In the genomic region with DNA sequence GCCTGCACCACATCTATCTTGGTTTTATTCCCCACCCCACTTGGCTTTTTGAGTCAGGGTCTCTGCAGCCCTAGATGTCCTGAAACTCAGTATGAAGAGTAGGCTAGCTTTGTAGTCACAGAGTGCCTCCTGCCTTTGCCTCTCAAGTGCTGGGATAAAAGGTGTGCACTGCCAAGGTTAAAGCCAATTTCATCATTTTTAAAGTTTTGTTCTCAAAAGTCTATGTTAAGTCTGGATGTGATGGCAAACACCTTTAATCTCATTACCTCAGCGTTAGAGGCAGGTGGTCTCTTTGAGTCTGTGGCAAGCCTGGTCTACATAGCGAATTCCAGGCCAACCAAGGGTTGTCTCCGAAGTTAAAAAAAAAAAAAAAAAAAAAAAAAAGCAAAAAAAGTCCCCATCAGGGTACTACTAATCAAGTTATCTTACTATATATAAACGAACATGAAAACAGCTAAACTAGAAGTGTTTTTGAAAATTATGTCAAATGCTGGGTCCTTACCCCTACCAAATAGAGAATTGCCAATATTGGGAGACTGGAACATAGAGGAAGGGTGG, we compare ENCODE assay signal across 7 mouse cellular contexts. TPM values are rescaled to one million over a fixed set of nuclear protein-coding genes. Genes with fewer than 3 reads are reported as not detected.
DNase-seq lines count a peak whose midpoint lies in the region; ATAC-seq and TF ChIP-seq lines count a peak whose summit lies in the region.

No protein-coding gene starts in this region.

- H3K27me3 ChIP-seq in megakaryocyte, embryonic 14.5 days (replicated peaks) = no peaks in the 10 kb centered on the region
- no peaks in the 10 kb centered on the region for H3K27me3 ChIP-seq in forebrain, embryonic 12.5 days
- no peaks in the 10 kb centered on the region for H3K27me3 ChIP-seq in limb, embryonic 14.5 days (ENCODE audit: control insufficient read depth, insufficient read depth, low read length)
- no peaks in the 10 kb centered on the region for H3K27me3 ChIP-seq in stomach, postnatal 0 days (ENCODE audit: control insufficient read depth, insufficient read depth, low read length)

- no peak for TF ChIP-seq CTCF in stomach, postnatal 0 days (IDR thresholded peaks at IDR 0.05; ENCODE audit: low read depth)

- H3K9me3 ChIP-seq in megakaryocyte, embryonic 14.5 days = no peaks in the 10 kb centered on the region
- no peaks in the 10 kb centered on the region for H3K9me3 ChIP-seq in forebrain, embryonic 12.5 days
- H3K9me3 ChIP-seq in limb, embryonic 14.5 days (ENCODE audit: control insufficient read depth, low read length) = no peaks in the 10 kb centered on the region
- no peaks in the 10 kb centered on the region for H3K9me3 ChIP-seq in stomach, postnatal 0 days (ENCODE audit: control insufficient read depth, low read length)

- peak overlapping the region; percentile 87 for H3K9ac ChIP-seq in forebrain, embryonic 12.5 days
- H3K9ac ChIP-seq in limb, embryonic 14.5 days (ENCODE audit: low read depth, low read length, severe bottlenecking) = peak overlapping the region; percentile 86
- peak overlapping the region; percentile 90 for H3K9ac ChIP-seq in stomach, postnatal 0 days (ENCODE audit: low read length)

- TF ChIP-seq POLR2A in limb, embryonic 14.5 days (IDR thresholded peaks at IDR 0.05; ENCODE audit: borderline replicate concordance, extremely low read depth, insufficient read depth, insufficient read length) = no peak

- DNase-seq in limb, embryonic 14.5 days (ENCODE audit: low spot score) = no peak
- no peak for DNase-seq in stomach, postnatal 0 days (ENCODE audit: low spot score)
- no peak for DNase-seq in spleen, postnatal 10 days (ENCODE audit: low spot score in 2 of 2)
- DNase-seq in left cerebral cortex, adult 8-10 months (ENCODE audit: low spot score in 2 of 2) = no peak

- peaks cover 14% of the 10 kb centered on the region for H3K36me3 ChIP-seq in megakaryocyte, embryonic 14.5 days (replicated peaks; ENCODE audit: low read length)
- no peaks in the 10 kb centered on the region for H3K36me3 ChIP-seq in forebrain, embryonic 12.5 days (replicated peaks)
- no peaks in the 10 kb centered on the region for H3K36me3 ChIP-seq in limb, embryonic 14.5 days (ENCODE audit: control insufficient read depth, insufficient read depth, low read length)
- no peaks in the 10 kb centered on the region for H3K36me3 ChIP-seq in stomach, postnatal 0 days (ENCODE audit: control insufficient read depth, insufficient read depth, low read length)

- H3K4me2 ChIP-seq in forebrain, embryonic 12.5 days = peak overlapping the region; percentile 84
- peak overlapping the region; percentile 75 for H3K4me2 ChIP-seq in limb, embryonic 14.5 days (replicated peaks; ENCODE audit: low read depth, low read length, severe bottlenecking)
- H3K4me2 ChIP-seq in stomach, postnatal 0 days (replicated peaks; ENCODE audit: low read depth) = peak overlapping the region; percentile 78

- 65% methylated on average over 4 of the region's 4 CpGs for WGBS in forebrain, embryonic 12.5 days
- WGBS in limb, embryonic 14.5 days = 56% methylated on average over 4 of the region's 4 CpGs
- WGBS in stomach, postnatal 0 days = 40% methylated on average over 4 of the region's 4 CpGs

- H3K4me3 ChIP-seq in megakaryocyte, embryonic 14.5 days (replicated peaks) = peak overlapping the region; percentile 98
- H3K4me3 ChIP-seq in forebrain, embryonic 12.5 days (replicated peaks) = peak overlapping the region; percentile 86
- H3K4me3 ChIP-seq in limb, embryonic 14.5 days (replicated peaks; ENCODE audit: low read length) = peak overlapping the region; percentile 86
- H3K4me3 ChIP-seq in stomach, postnatal 0 days (ENCODE audit: low read depth, low read length) = peak overlapping the region; percentile 64

- H3K4me1 ChIP-seq in megakaryocyte, embryonic 14.5 days = peaks cover 55% of the 10 kb centered on the region
- peaks cover 13% of the 10 kb centered on the region for H3K4me1 ChIP-seq in forebrain, embryonic 12.5 days
- peaks cover 10% of the 10 kb centered on the region for H3K4me1 ChIP-seq in limb, embryonic 14.5 days (ENCODE audit: control insufficient read depth, insufficient read depth, low read length)
- H3K4me1 ChIP-seq in stomach, postnatal 0 days (replicated peaks; ENCODE audit: control insufficient read depth, insufficient read depth) = no peaks in the 10 kb centered on the region

- ATAC-seq in megakaryocyte, adult 5-6 weeks (ENCODE audit: poor library complexity, severe bottlenecking) = no peak
- no peak for ATAC-seq in forebrain, embryonic 12.5 days (ENCODE audit: low FRiP score)
- no peak for ATAC-seq in limb, embryonic 14.5 days (ENCODE audit: low FRiP score, low read depth)
- no peak for ATAC-seq in stomach, postnatal 0 days (ENCODE audit: low FRiP score, low TSS enrichment)

- no peak overlapping the region for H3K27ac ChIP-seq in forebrain, embryonic 12.5 days
- H3K27ac ChIP-seq in limb, embryonic 14.5 days (replicated peaks; ENCODE audit: low read depth, low read length) = no peak overlapping the region
- H3K27ac ChIP-seq in stomach, postnatal 0 days (replicated peaks) = no peak overlapping the region

- TF ChIP-seq EP300 in stomach, postnatal 0 days (optimal IDR thresholded peaks at IDR 0.05) = no peak

RNA-seq across cellular contexts. Expression of a gene that starts 1.1 kb away (rescaled TPM):
- 0.81 and 1.1 TPM in 2 replicates for polyA plus RNA-seq in megakaryocyte, embryonic 14.5 days (2012; ENCODE audit: insufficient read depth, low replicate concordance)
- total RNA-seq in megakaryocyte, adult 5-6 weeks (2015) = 55.6 and 60.6 TPM in 2 replicates
- total RNA-seq in megakaryocyte, adult 5-6 weeks (2017) = 39.4 and 43.7 TPM in 2 replicates
- 45.2 and 46.8 TPM in 2 replicates for polyA plus RNA-seq in forebrain, embryonic 12.5 days (2016; fragmentation: Nextera tagmentation; extraction: Ambion mirVana)
- polyA plus RNA-seq in limb, embryonic 14.5 days (2012; rRNA removed) = 27.3 and 28.3 TPM in 2 replicates
- 38.9 and 41.5 TPM in 2 replicates for polyA plus RNA-seq in limb, embryonic 14.5 days (2014; fragmentation: Nextera tagmentation; extraction: Ambion mirVana)
- 12.1 and 12.3 TPM in 2 replicates for polyA plus RNA-seq in stomach, postnatal 0 days (2015; fragmentation: Nextera tagmentation; extraction: Ambion mirVana)
- 10 to 100 TPM; 40.7 to 43.0 (median 41.7) TPM for total RNA-seq in left cerebral cortex, adult 8-10 months (2022)

RNA-seq across cellular contexts. Expression of a gene that starts 1.1 kb away (rescaled TPM):
- 8.0 and 17.3 TPM in 2 replicates for polyA plus RNA-seq in megakaryocyte, embryonic 14.5 days (2012; ENCODE audit: insufficient read depth, low replicate concordance)
- total RNA-seq in megakaryocyte, adult 5-6 weeks (2015) = 32.7 and 38.7 TPM in 2 replicates
- 19.7 and 20.0 TPM in 2 replicates for total RNA-seq in megakaryocyte, adult 5-6 weeks (2017)
- 54.3 and 59.2 TPM in 2 replicates for polyA plus RNA-seq in forebrain, embryonic 12.5 days (2016; fragmentation: Nextera tagmentation; extraction: Ambion mirVana)
- 77.1 and 108 TPM in 2 replicates for polyA plus RNA-seq in limb, embryonic 14.5 days (2012; rRNA removed)
- polyA plus RNA-seq in limb, embryonic 14.5 days (2014; fragmentation: Nextera tagmentation; extraction: Ambion mirVana) = 94.2 and 102 TPM in 2 replicates
- polyA plus RNA-seq in stomach, postnatal 0 days (2015; fragmentation: Nextera tagmentation; extraction: Ambion mirVana) = 88.2 and 89.6 TPM in 2 replicates
- 10 to 100 TPM; 23.7 to 28.9 (median 25.5) TPM for total RNA-seq in left cerebral cortex, adult 8-10 months (2022)

RNA-seq across cellular contexts. Expression of a gene that starts 47.0 kb away (rescaled TPM):
- 210 and 238 TPM in 2 replicates for polyA plus RNA-seq in megakaryocyte, embryonic 14.5 days (2012; ENCODE audit: insufficient read depth, low replicate concordance)
- 359 and 397 TPM in 2 replicates for total RNA-seq in megakaryocyte, adult 5-6 weeks (2015)
- 89.0 and 112 TPM in 2 replicates for total RNA-seq in megakaryocyte, adult 5-6 weeks (2017)
- polyA plus RNA-seq in forebrain, embryonic 12.5 days (2016; fragmentation: Nextera tagmentation; extraction: Ambion mirVana) = 21.7 and 25.1 TPM in 2 replicates
- 48.7 and 55.6 TPM in 2 replicates for polyA plus RNA-seq in limb, embryonic 14.5 days (2012; rRNA removed)
- 70.3 and 73.7 TPM in 2 replicates for polyA plus RNA-seq in limb, embryonic 14.5 days (2014; fragmentation: Nextera tagmentation; extraction: Ambion mirVana)
- 52.1 and 53.1 TPM in 2 replicates for polyA plus RNA-seq in stomach, postnatal 0 days (2015; fragmentation: Nextera tagmentation; extraction: Ambion mirVana)
- total RNA-seq in left cerebral cortex, adult 8-10 months (2022) = 10 to 100 TPM; 34.4 to 46.5 (median 39.2) TPM

RNA-seq across cellular contexts. Expression of a gene that starts 58.7 kb away (rescaled TPM):
- polyA plus RNA-seq in megakaryocyte, embryonic 14.5 days (2012; ENCODE audit: insufficient read depth, low replicate concordance) = 106 and 312 TPM in 2 replicates
- 28.0 and 28.8 TPM in 2 replicates for total RNA-seq in megakaryocyte, adult 5-6 weeks (2015)
- 35.5 and 59.3 TPM in 2 replicates for total RNA-seq in megakaryocyte, adult 5-6 weeks (2017)
- 11.6 and 11.7 TPM in 2 replicates for polyA plus RNA-seq in forebrain, embryonic 12.5 days (2016; fragmentation: Nextera tagmentation; extraction: Ambion mirVana)
- 49.1 and 66.1 TPM in 2 replicates for polyA plus RNA-seq in limb, embryonic 14.5 days (2012; rRNA removed)
- 27.7 and 31.7 TPM in 2 replicates for polyA plus RNA-seq in limb, embryonic 14.5 days (2014; fragmentation: Nextera tagmentation; extraction: Ambion mirVana)
- 26.4 and 29.5 TPM in 2 replicates for polyA plus RNA-seq in stomach, postnatal 0 days (2015; fragmentation: Nextera tagmentation; extraction: Ambion mirVana)
- 10 to 100 TPM; 87.0 to 97.5 (median 94.7) TPM for total RNA-seq in left cerebral cortex, adult 8-10 months (2022)
